Mouse (Mus musculus) embryonic facial prominence, embryonic 13.5 days (tissue): Measurements from ENCODE around the gene Ccdc115. TPM values are rescaled to one million over a fixed set of nuclear protein-coding genes. Genes with fewer than 3 reads are reported as not detected.

Experiments used
- ATAC-seq: fragments of 200-750 bp; cut with Nextera tagmentation; 2 replicates; pipeline ENCODE4 v1.8.0; 2017; ENCODE audit warnings: low read depth; ENCODE audit not compliant: insufficient number of reproducible peaks, insufficient read depth, low FRiP score, low TSS enrichment
- H3K27ac ChIP-seq: fragments of 300-500 bp; sonication (generic); 2 replicates; pipeline ENCODE4 v1.5.1; 2015; ENCODE audit warnings: moderate library complexity, mild to moderate bottlenecking, inconsistent platforms
- H3K27me3 ChIP-seq: fragments of 300-500 bp; sonication (generic); 2 replicates; pipeline ENCODE4 v1.6.1; 2015; ENCODE audit warnings: mild to moderate bottlenecking, inconsistent platforms
- H3K36me3 ChIP-seq: fragments of 300-500 bp; sonication (generic); 2 replicates; pipeline ENCODE4 v1.6.1; 2015; ENCODE audit warnings: mild to moderate bottlenecking, inconsistent platforms
- H3K4me1 ChIP-seq: fragments of 300-500 bp; sonication (generic); 2 replicates; pipeline ENCODE4 v1.6.1; 2015; ENCODE audit warnings: inconsistent platforms
- H3K4me2 ChIP-seq: fragments of 300-500 bp; sonication (generic); 2 replicates; pipeline ENCODE4 v1.6.1; 2015; ENCODE audit warnings: moderate library complexity, mild to moderate bottlenecking, inconsistent platforms
- H3K4me3 ChIP-seq: fragments of 300-500 bp; sonication (generic); 2 replicates; pipeline ENCODE4 v1.5.1; 2015; ENCODE audit warnings: mild to moderate bottlenecking, inconsistent platforms
- H3K9ac ChIP-seq: fragments of 300-500 bp; sonication (generic); 2 replicates; pipeline ENCODE4 v1.6.1; 2015; ENCODE audit warnings: mild to moderate bottlenecking, inconsistent platforms
- H3K9me3 ChIP-seq: fragments of 300-500 bp; sonication (generic); 2 replicates; pipeline ENCODE4 v1.6.1; 2016; ENCODE audit warnings: inconsistent platforms
- WGBS: fragments of 180-500 bp; shearing (Covaris S2); methylation state at CpG from one replicate; pipeline ENCODE4 v1.1.7; 2015; ENCODE audit warnings: mixed read lengths; 5-methylcytosine and 5-hydroxymethylcytosine counted together
- polyA plus RNA-seq: library from polyadenylated mRNA; unstranded; fragments of >200 nt; fragmentation: Nextera tagmentation; extraction: Ambion mirVana; gene quantifications from 2 replicates; pipeline ENCODE4 v1.2.1, GENCODE M21; 2015

Ccdc115 gene
- polyA plus RNA-seq: 48.0 and 49.2 TPM in 2 replicates

DNA sequence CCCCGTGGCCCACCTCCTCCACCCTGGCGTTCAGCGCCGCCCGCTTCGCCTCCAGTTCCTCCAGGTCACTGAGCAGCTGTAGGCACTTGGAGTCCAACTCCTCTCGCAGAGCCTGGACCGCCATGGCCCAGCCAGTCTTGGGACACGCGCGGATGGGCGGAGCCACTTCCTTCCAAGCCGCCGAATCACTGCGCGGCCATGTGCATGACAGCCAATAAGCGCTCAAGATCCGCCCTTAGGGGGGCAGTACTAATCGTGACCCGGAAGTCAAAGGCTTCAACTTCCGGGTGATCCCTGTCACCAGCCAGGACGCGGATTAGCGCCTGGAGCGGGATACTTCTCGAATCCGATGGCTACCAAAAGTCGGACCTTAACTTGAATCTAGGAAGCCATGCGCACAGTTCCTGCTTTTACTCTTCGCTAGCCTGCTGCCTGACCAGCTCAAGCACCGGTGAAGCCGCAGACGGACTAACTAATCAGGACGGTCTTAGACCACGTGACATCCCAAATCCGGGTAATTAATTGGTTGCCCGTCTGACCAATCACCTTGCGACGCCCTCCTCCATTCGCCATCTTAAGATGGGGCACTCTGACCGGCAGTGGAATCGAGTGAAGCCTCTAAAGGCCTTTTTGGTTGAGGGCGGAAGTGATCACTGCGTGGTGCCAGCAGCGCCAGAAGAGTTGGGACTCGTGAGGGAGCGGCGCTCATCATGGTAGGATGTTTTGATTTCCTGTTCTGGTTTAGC lies at the start of gene Ccdc115, which contains the start of gene Imp4:
Gene Ccdc115, minus strand, starts transcription at position 458 of the 746 bp plus-strand sequence.
Gene Imp4, plus strand, starts transcription at position 637 of the 746 bp plus-strand sequence.
- peak within 1 kb of the TSS; percentile 70 for H3K4me3 ChIP-seq
- ATAC-seq: peak; percentile 93
- H3K36me3 ChIP-seq: peaks cover 34% of the 10 kb centered on the region
- no peaks in the 10 kb centered on the region for H3K27me3 ChIP-seq
- H3K9ac ChIP-seq: peak within 1 kb of the TSS; percentile 72
- under 1% methylated on average over 48 of the region's 48 CpGs for WGBS
- H3K4me1 ChIP-seq: peaks cover 22% of the 10 kb centered on the region
- peak within 1 kb of the TSS; percentile 69 for H3K27ac ChIP-seq
- peak within 1 kb of the TSS; percentile 68 for H3K4me2 ChIP-seq
- H3K9me3 ChIP-seq: no peaks in the 10 kb centered on the region

DNA sequence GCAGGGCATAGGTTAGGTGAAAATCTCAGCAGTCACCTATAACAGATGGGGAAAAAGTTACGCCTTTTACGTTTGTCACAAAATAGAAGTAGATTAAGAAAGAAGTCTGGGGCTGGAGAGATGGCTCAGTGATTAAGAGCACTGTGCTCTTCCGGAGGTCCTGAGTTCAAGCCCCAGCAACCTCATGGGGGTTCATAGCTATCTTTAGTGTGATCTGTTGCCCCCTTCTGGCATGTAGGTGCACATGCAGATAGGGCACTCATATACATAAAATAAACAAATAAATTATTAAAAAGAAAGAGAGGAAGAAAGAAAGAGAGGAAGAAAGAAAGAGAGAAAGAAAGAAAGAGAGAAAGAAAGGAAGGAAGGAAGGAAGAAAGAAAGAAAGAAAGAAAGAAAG lies 47.9 kb upstream of the Ccdc115 start:
- no peak overlapping the region for H3K4me3 ChIP-seq
- no peak overlapping the region for H3K9ac ChIP-seq
- peaks cover 10% of the 10 kb centered on the region; the same call in 1 of the 2 replicates for H3K27me3 ChIP-seq
- 90% methylated on average over 3 of the region's 3 CpGs for WGBS
- peaks cover 9% of the 10 kb centered on the region for H3K4me1 ChIP-seq
- ATAC-seq: no peak
- H3K4me2 ChIP-seq: no peak overlapping the region
- no peaks in the 10 kb centered on the region for H3K36me3 ChIP-seq
- no peak overlapping the region for H3K27ac ChIP-seq
- no peaks in the 10 kb centered on the region for H3K9me3 ChIP-seq

- no peaks in the 10 kb centered on the region for H3K9me3 ChIP-seq
- H3K9ac ChIP-seq: no peak overlapping the region
- H3K4me3 ChIP-seq: peak overlapping the region; percentile 26
- no peak for ATAC-seq
- WGBS: 8% methylated on average over 25 of the region's 25 CpGs
- H3K4me2 ChIP-seq: peak overlapping the region; percentile 54
- H3K36me3 ChIP-seq: no peaks in the 10 kb centered on the region
- peaks cover 10% of the 10 kb centered on the region; the same call in 1 of the 2 replicates for H3K27me3 ChIP-seq
- H3K4me1 ChIP-seq: peaks cover 9% of the 10 kb centered on the region
- no peak overlapping the region for H3K27ac ChIP-seq
These were observed 46.2 kb upstream of the Ccdc115 start for GRCm38 (mm10) chr1:34485461-34486188.

GRCm38 (mm10) chr1:34484470-34484869 lies 45.0 kb upstream of the Ccdc115 start:
- H3K36me3 ChIP-seq: no peaks in the 10 kb centered on the region
- WGBS: 70% methylated on average over 10 of the region's 10 CpGs
- H3K4me3 ChIP-seq: no peak overlapping the region
- no peaks in the 10 kb centered on the region for H3K9me3 ChIP-seq
- H3K4me1 ChIP-seq: peaks cover 10% of the 10 kb centered on the region
- no peak overlapping the region for H3K27ac ChIP-seq
- H3K27me3 ChIP-seq: peaks cover 10% of the 10 kb centered on the region; the same call in 1 of the 2 replicates
- H3K9ac ChIP-seq: no peak overlapping the region
- H3K4me2 ChIP-seq: no peak overlapping the region
- ATAC-seq: no peak

GRCm38 (mm10) chr1:34481920-34482669 lies 42.6 kb upstream of the Ccdc115 start:
- 43% methylated on average over 5 of the region's 5 CpGs for WGBS
- peaks cover 15% of the 10 kb centered on the region for H3K4me1 ChIP-seq
- no peak for ATAC-seq
- no peak overlapping the region for H3K4me3 ChIP-seq
- no peak overlapping the region for H3K27ac ChIP-seq
- no peaks in the 10 kb centered on the region for H3K9me3 ChIP-seq
- H3K4me2 ChIP-seq: no peak overlapping the region
- peaks cover 10% of the 10 kb centered on the region; the same call in 1 of the 2 replicates for H3K27me3 ChIP-seq
- H3K36me3 ChIP-seq: no peaks in the 10 kb centered on the region
- no peak overlapping the region for H3K9ac ChIP-seq

DNA sequence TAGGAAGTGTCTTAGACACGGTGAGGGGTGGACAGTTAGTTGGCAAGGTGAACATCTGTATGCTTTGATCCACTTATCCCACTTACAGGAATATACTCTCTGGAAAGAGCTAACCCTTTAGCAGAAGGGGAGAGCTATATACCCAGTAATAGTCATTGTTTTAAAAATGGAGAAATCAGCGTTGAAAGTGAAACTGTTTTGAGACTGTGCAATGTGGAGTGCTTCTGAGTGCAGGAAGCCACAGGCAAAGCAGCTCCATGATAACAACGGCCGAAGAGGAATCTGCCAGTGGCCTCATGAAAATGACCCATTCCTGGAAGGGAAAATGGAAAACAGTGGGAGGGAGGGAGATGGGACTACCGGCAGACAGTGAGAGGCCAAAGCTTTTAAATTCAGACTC lies 41.3 kb upstream of the Ccdc115 start:
- WGBS: 69% methylated on average over 5 of the region's 5 CpGs
- H3K27ac ChIP-seq: no peak overlapping the region
- H3K9me3 ChIP-seq: no peaks in the 10 kb centered on the region
- H3K4me2 ChIP-seq: no peak overlapping the region
- peaks cover 7% of the 10 kb centered on the region; the same call in 1 of the 2 replicates for H3K27me3 ChIP-seq
- ATAC-seq: no peak
- H3K36me3 ChIP-seq: no peaks in the 10 kb centered on the region
- peaks cover 13% of the 10 kb centered on the region for H3K4me1 ChIP-seq
- no peak overlapping the region for H3K4me3 ChIP-seq
- no peak overlapping the region for H3K9ac ChIP-seq

- Histone ChIP-seq H3K4me2 (no peak overlapping the region), H3K9me3 (no peaks in the 10 kb centered on the region), H3K4me1 (peaks cover 7% of the 10 kb centered on the region), H3K27ac (no peak overlapping the region), H3K4me3 (no peak overlapping the region), H3K36me3 (no peaks in the 10 kb centered on the region), H3K27me3 (no peaks in the 10 kb centered on the region), H3K9ac (no peak overlapping the region)
- ATAC-seq: no peak
- 37% methylated on average over 11 of the region's 11 CpGs for WGBS
These were observed 39.6 kb upstream of the Ccdc115 start for GRCm38 (mm10) chr1:34478891-34479655.

GRCm38 (mm10) chr1:34472427-34473300 lies 33.2 kb upstream of the Ccdc115 start:
- peak overlapping the region; percentile 75 for H3K9ac ChIP-seq
- H3K4me3 ChIP-seq: peak overlapping the region; percentile 61
- no peaks in the 10 kb centered on the region; the same call in 1 of the 2 replicates for H3K4me1 ChIP-seq
- H3K9me3 ChIP-seq: no peaks in the 10 kb centered on the region
- H3K27ac ChIP-seq: no peak overlapping the region
- H3K4me2 ChIP-seq: peak overlapping the region; percentile 98
- ATAC-seq: no peak
- under 1% methylated on average over 42 of the region's 43 CpGs for WGBS
- peaks cover 26% of the 10 kb centered on the region for H3K27me3 ChIP-seq
- no peaks in the 10 kb centered on the region for H3K36me3 ChIP-seq

- no peak for ATAC-seq
- WGBS: 60% methylated on average over 5 of the region's 5 CpGs
- Histone ChIP-seq H3K4me2 (no peak overlapping the region), H3K36me3 (no peaks in the 10 kb centered on the region), H3K9me3 (no peaks in the 10 kb centered on the region), H3K9ac (no peak overlapping the region), H3K27me3 (peaks cover 26% of the 10 kb centered on the region), H3K4me1 (no peaks in the 10 kb centered on the region; the same call in 1 of the 2 replicates), H3K27ac (no peak overlapping the region), H3K4me3 (no peak overlapping the region)
These were observed 30.3 kb upstream of the Ccdc115 start for GRCm38 (mm10) chr1:34469801-34470200.

GRCm38 (mm10) chr1:34468500-34468899 lies 29.0 kb upstream of the Ccdc115 start:
- H3K27me3 ChIP-seq: peaks cover 21% of the 10 kb centered on the region
- no peak overlapping the region for H3K4me2 ChIP-seq
- H3K36me3 ChIP-seq: no peaks in the 10 kb centered on the region
- ATAC-seq: no peak
- WGBS: 67% methylated on average over 4 of the region's 4 CpGs
- no peak overlapping the region for H3K27ac ChIP-seq
- no peak overlapping the region for H3K9ac ChIP-seq
- H3K4me3 ChIP-seq: no peak overlapping the region
- H3K4me1 ChIP-seq: no peaks in the 10 kb centered on the region; the same call in 1 of the 2 replicates
- no peaks in the 10 kb centered on the region for H3K9me3 ChIP-seq
